Mouse (Mus musculus) embryo, embryonic 11 days (tissue): ENCODE results near the gene Akap8l.

Experiments
- DNase-seq: peaks from one replicate; pipeline ENCODE4 v3.0.0-alpha.2; 2015

Akap8l gene

GRCm38 (mm10) chr17:32317032-32317431, 33.4 kb downstream of the Akap8l start:
- DNase-seq = no peak

DNA sequence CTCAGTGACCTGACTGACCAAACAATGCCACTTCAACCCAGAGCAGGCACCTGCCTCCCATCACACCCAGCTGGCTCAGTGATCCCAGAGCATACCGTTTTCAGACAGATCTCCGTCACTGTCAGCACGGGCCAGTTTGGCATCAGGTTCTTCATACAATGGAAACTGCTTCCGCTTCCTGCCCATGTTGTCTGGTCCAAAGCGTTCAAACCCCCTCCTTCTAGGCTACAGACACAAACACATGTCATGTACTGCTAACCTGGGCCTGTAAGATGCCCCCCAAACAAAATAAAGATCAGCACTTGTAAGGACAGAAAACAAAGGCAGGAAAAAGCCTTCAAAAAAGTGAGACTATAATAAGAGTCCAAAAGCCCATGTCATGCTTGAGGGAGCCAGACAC, 34.8 kb downstream of the Akap8l start:
- no peak for DNase-seq

DNA sequence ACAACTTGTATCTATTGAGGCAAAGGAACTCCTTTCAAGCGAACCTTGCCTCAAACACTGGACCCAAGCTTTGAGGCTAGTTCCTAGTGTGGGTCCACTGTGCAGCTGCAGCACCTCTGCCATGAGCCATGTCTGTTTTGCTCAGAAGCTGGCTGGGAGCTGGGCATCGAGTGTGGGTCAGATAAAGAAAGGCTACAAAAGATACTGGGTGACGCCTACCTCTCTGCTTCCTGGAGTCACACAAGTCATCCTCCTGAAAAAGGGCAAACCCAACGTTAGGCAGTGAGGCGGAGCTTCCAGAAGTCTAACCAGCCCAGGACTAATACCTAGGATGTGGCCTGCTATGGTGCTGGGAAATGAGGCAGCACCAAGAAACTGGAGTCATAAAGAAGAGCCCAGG, 36.5 kb downstream of the Akap8l start:
- no peak for DNase-seq

DNA sequence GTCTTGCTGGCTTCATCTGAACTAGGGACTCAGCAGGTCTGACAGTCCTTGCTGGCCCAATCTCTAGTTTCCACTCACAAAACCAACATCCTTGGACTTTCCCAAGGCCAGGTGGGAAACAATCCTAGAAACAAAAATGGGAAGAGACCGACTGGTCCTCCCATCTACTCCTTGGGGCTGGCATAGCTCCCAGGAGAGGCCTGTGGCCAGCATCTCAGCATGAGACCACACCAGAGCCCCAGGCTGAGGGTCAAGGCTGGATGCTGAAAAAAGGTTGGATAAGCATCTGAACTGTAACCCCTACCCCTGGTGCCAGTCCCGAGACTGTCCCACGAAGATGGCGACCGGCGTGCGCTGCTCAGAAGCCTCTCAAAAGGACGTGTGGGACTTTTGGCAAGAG, 37.6 kb downstream of the Akap8l start:
- no peak for DNase-seq

- DNase-seq = no peak
Observed at GRCm38 (mm10) chr17:32307963-32308362, 42.4 kb downstream of the Akap8l start.

- no peak for DNase-seq
Observed at GRCm38 (mm10) chr17:32298125-32298524, 52.3 kb downstream of the Akap8l start.

GRCm38 (mm10) chr17:32295901-32296300, 54.5 kb downstream of the Akap8l start:
- DNase-seq = no peak

GRCm38 (mm10) chr17:32295160-32295559, 55.2 kb downstream of the Akap8l start:
- no peak for DNase-seq

GRCm38 (mm10) chr17:32285138-32285670, 65.2 kb downstream of the Akap8l start:
- no peak for DNase-seq

DNA sequence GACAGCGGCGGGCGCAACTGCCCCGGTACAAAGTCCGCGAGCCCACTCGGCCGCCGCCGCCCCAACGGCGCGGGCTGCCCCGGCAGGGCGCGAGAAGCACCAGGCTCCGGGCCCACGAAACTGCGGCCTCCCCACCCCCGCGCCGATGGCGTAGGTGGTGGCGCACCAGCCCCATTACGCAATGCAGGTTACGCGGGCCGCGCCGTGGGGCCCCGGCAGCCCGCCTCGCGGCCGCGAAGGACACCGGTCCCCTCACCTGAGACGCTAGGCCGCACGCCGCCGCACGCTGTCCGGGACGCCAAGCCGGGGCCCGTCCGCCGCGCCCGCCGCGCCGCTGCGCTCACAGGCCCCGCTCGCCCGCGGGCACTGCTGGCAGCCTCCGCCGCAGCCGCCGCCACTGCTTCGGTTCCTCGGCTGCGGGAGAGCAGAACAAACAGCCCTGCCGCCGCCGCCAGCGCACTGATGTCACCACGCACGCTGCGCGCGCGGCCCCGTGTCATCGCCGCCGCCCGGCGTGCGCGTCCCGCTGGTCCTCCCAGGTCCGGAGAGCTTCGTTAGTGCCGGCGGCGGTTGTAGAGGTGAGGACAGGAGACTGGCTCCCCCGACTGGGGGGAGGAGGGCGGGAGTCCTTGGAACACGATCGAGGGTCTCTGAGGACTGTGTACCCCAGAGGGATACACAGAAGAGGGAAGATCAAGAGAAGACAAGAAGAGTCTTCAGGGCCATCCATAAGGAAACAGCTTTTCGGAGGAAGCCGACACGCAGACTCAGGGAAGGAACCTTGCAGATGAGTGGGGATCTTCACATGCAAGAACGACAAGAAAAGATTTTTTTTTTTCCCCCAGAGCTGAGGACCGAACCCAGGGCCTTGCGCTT, 65.9 kb downstream of the Akap8l start, which contains the start of gene Brd4:
Brd4 (minus strand) TSS at position 461 of the 876 bp plus-strand sequence.
- DNase-seq = peak; percentile 96

GRCm38 (mm10) chr17:32283771-32284221, 66.6 kb downstream of the Akap8l start:
- peak; percentile 82 for DNase-seq

GRCm38 (mm10) chr17:32283341-32283740, 67.1 kb downstream of the Akap8l start:
- peak; percentile 37 for DNase-seq

GRCm38 (mm10) chr17:32281611-32282310, 68.6 kb downstream of the Akap8l start:
- no peak for DNase-seq

- DNase-seq = no peak
Observed at GRCm38 (mm10) chr17:32281126-32281525, 69.3 kb downstream of the Akap8l start.

GRCm38 (mm10) chr17:32280575-32280974, 69.8 kb downstream of the Akap8l start:
- no peak for DNase-seq

GRCm38 (mm10) chr17:32277201-32277600, 73.2 kb downstream of the Akap8l start:
- DNase-seq = no peak

DNA sequence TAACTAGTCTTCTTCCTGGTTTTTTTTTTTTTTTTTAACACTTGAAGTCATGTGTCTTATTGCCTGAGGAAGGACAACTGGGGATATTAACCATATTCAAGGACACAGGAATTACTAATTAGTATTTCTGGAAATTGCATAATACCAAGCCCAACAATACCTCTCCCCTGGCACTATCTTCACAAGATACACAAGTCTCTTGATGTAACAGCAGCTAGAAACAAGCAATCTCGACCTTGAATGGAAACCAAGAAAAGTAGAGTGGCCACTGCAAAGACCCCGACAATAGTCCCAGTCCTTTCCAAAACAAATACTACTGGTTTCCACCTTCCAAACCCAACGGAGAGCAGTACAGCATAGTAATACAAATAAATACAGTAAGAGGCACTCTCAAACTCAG, 74.8 kb downstream of the Akap8l start:
- DNase-seq = no peak
